Mouse (Mus musculus) E14TG2a.4 (cell line): ENCODE measurements around the gene Hcrtr2.

Experiments used
- H3K27me3 ChIP-seq: 2 replicates; pipeline ENCODE4 v1.6.1; 2014; ENCODE audit warnings: low read length, control low read depth; ENCODE audit not compliant: insufficient read depth
- H3K36me3 ChIP-seq: 2 replicates; pipeline ENCODE4 v1.6.1; 2014; ENCODE audit warnings: low read length, control low read depth; ENCODE audit not compliant: insufficient read depth
- H3K4me1 ChIP-seq: replicated peaks from 2 replicates; pipeline ENCODE4 v1.6.1; 2014; ENCODE audit warnings: low read depth, low read length, control low read depth
- H3K4me3 ChIP-seq: replicated peaks from 2 replicates; pipeline ENCODE4 v1.5.1; 2014; ENCODE audit warnings: mild to moderate bottlenecking, low read length
- H3K9me3 ChIP-seq: 2 replicates; pipeline ENCODE4 v1.6.1; 2014; ENCODE audit warnings: low read length, control low read depth
- CTCF ChIP-seq: conservative IDR thresholded peaks from 2 replicates; pipeline ENCODE4 v1.5.1; 2014; ENCODE audit warnings: low read length
- NANOG ChIP-seq: IDR thresholded peaks from 2 replicates; pipeline ENCODE4 v1.6.1; 2014; ENCODE audit warnings: borderline replicate concordance, low read length, mixed read lengths
- POU5F1 ChIP-seq: IDR thresholded peaks from 2 replicates; pipeline ENCODE4 v1.6.1; 2014; ENCODE audit warnings: low read length, borderline replicate concordance

Hcrtr2 gene

DNA sequence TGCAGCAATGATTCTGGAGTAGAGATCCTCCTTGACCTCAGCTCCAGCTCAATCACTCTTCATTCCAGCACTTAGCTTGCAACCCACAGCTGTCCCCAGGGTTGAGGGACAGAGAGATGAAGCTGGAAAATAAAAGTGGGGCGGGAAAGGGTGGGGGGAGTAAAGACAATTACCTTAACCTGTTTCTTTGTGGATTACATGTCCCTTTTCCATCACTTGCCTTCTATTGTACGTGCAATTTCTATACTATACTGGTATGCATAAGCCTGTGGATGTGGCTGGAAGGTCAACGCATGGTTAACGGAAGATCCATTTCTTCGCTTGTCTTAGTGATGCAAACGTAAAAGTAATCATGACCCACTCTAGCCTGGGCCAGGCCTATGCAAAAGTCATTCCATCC is at the start of gene Hcrtr2:
Gene Hcrtr2, minus strand, starts transcription at position 101 of the 400 bp plus-strand sequence.
- Histone ChIP-seq H3K9me3 (no peaks in the 10 kb centered on the region), H3K36me3 (peaks cover 10% of the 10 kb centered on the region; the same call in 1 of the 2 replicates), H3K4me3 (peak within 1 kb of the TSS; percentile 69), H3K4me1 (peaks cover 23% of the 10 kb centered on the region), H3K27me3 (peaks cover 31% of the 10 kb centered on the region)
- TF ChIP-seq POU5F1 = no peak
- TF ChIP-seq NANOG = no peak
- no peak for TF ChIP-seq CTCF

DNA sequence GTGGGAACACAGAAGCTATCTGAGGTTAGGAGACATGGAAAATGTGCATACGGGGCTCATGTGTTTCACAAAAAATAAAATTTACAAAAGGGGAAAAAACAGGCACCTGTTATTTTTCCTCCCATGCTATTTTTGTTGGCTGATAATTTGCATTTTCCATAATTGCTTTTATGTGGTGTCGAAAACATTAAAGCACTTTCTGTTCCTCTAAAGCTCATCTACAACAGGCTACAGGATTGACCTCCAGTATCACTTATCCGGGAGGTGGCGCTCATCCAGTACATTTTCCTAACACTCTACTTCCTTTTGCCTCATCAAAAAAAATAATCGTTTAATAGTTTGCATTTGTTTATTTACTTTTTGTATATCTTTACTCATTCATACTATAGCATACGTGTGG is 41.2 kb upstream of the Hcrtr2 start:
- Histone ChIP-seq H3K9me3 (no peaks in the 10 kb centered on the region), H3K27me3 (no peaks in the 10 kb centered on the region), H3K36me3 (no peaks in the 10 kb centered on the region), H3K4me3 (no peak overlapping the region), H3K4me1 (peaks cover 36% of the 10 kb centered on the region)
- TF ChIP-seq POU5F1 = no peak
- no peak for TF ChIP-seq CTCF
- no peak for TF ChIP-seq NANOG

DNA sequence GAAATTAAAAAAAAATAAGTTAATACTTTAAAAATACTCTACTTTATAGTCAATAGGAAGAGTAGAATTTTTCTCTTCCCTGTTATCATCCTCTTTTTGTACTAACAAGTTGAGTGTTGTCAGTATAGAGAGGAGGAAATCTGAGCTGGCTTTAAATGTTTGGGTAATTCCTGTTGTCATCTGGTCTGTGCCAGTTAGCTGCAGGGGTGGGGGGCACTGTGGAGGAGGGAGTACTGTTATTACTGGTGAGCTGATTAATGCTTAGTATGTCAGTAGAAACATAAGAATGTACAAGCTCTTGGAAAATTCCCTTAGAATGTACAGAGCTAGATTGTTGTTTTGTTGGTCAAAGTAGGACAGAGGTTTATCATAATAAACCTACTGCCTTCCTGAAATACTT is 36.7 kb upstream of the Hcrtr2 start:
- H3K4me3 ChIP-seq = no peak overlapping the region
- TF ChIP-seq CTCF (no peak), POU5F1 (no peak), NANOG (no peak)
- H3K27me3 ChIP-seq = no peaks in the 10 kb centered on the region
- no peaks in the 10 kb centered on the region for H3K9me3 ChIP-seq
- H3K4me1 ChIP-seq = peaks cover 40% of the 10 kb centered on the region
- H3K36me3 ChIP-seq = no peaks in the 10 kb centered on the region

DNA sequence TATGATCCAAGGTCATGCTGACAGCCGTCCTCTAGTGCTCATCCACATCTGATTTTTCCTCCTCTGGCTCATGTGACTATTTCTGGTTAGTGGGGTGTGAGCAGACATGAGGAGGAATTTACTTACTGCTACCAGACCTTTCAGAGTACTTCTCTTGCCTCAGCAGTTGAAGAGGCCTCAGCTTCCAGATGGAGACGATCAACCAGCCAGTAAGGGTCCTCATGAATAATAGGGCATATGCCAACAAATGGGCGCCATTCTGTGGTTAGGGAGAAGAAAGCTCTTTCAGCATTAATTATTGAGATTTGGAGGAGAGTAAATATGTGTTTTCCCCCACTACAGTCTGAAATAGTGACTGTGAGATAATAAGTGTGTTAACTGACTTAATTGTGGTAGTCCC is 28.7 kb upstream of the Hcrtr2 start:
- H3K9me3 ChIP-seq = no peaks in the 10 kb centered on the region
- no peaks in the 10 kb centered on the region for H3K27me3 ChIP-seq
- no peaks in the 10 kb centered on the region for H3K36me3 ChIP-seq
- H3K4me1 ChIP-seq = no peaks in the 10 kb centered on the region
- no peak overlapping the region for H3K4me3 ChIP-seq
- TF ChIP-seq CTCF = no peak
- no peak for TF ChIP-seq POU5F1
- TF ChIP-seq NANOG = no peak

DNA sequence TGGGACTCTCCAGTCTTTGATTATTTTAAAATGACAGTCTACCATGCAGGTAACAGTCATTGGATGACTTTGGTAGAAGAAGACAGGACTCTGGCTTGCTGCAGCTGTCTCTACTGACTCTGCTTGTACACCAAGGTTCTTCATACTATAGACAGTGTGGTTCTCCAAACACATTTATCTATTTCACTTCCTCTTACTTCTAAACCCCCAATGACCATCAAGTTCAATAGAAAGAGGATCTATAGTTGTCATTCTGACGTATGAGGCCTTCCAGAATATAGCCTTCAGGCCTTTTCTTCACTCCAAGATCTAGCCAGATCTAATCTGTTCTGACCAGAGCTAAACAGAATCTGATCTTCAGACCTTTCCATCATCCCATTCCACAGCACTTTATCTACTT is 23.6 kb upstream of the Hcrtr2 start:
- TF ChIP-seq CTCF (no peak), NANOG (no peak), POU5F1 (no peak)

DNA sequence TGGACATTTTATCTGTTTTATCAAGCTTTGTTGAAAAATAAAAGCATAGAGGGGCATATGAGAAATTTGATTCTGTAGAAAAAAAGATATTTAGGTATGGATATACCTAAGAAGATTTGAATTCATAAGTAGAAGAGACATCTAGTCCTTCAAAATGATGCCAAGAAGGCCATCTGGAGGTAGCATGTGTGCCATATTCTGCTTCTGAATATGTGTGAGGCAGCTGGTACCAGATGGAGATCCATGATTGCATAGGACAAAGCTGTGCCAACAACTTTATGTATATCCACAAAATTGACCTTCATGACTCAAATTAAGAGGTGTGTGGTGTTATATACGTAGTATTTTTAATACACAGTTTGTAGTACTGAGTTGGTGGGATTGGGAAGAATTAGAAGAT is 7.4 kb upstream of the Hcrtr2 start:
- no peak for TF ChIP-seq NANOG
- TF ChIP-seq POU5F1 = no peak
- no peak for TF ChIP-seq CTCF
- no peaks in the 10 kb centered on the region for H3K9me3 ChIP-seq
- H3K4me1 ChIP-seq = no peaks in the 10 kb centered on the region
- H3K27me3 ChIP-seq = no peaks in the 10 kb centered on the region
- H3K36me3 ChIP-seq = no peaks in the 10 kb centered on the region
- no peak overlapping the region for H3K4me3 ChIP-seq

More for the DNA sequence above, 23.6 kb upstream of the Hcrtr2 start:
- H3K9me3 ChIP-seq = no peaks in the 10 kb centered on the region
- no peaks in the 10 kb centered on the region for H3K27me3 ChIP-seq
- no peaks in the 10 kb centered on the region for H3K36me3 ChIP-seq
- H3K4me3 ChIP-seq = no peak overlapping the region
- H3K4me1 ChIP-seq = no peaks in the 10 kb centered on the region

DNA sequence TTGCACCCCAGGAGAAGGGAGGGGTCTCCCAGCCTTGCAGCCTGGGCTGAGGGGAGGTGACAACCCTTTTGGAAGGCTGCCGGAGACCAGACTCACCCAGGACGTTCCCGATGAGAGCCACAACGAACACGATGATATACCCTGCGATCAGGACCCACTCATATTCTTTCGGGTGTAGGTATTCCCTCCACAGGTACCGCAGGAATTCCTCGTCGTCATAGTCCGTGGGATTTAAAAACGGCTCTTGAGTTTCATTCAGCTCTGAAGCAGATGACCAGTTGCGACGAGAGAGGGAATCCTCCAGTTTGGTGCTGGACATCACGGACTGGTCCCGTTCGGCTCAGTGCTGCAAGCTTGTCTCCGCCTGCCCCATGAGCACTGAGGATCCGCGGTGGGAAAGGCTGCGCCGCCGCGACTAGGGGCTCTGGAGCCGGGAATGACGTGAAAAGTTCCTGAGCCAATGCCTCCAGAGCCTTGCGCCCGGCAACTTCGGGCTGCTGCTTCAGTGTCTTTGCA is 412 bp downstream of the Hcrtr2 start:
- Histone ChIP-seq H3K4me3 (peak overlapping the region; percentile 69), H3K27me3 (peaks cover 31% of the 10 kb centered on the region), H3K9me3 (no peaks in the 10 kb centered on the region), H3K36me3 (peaks cover 10% of the 10 kb centered on the region; the same call in 1 of the 2 replicates), H3K4me1 (peaks cover 23% of the 10 kb centered on the region)
- TF ChIP-seq CTCF (no peak), NANOG (no peak), POU5F1 (no peak)

DNA sequence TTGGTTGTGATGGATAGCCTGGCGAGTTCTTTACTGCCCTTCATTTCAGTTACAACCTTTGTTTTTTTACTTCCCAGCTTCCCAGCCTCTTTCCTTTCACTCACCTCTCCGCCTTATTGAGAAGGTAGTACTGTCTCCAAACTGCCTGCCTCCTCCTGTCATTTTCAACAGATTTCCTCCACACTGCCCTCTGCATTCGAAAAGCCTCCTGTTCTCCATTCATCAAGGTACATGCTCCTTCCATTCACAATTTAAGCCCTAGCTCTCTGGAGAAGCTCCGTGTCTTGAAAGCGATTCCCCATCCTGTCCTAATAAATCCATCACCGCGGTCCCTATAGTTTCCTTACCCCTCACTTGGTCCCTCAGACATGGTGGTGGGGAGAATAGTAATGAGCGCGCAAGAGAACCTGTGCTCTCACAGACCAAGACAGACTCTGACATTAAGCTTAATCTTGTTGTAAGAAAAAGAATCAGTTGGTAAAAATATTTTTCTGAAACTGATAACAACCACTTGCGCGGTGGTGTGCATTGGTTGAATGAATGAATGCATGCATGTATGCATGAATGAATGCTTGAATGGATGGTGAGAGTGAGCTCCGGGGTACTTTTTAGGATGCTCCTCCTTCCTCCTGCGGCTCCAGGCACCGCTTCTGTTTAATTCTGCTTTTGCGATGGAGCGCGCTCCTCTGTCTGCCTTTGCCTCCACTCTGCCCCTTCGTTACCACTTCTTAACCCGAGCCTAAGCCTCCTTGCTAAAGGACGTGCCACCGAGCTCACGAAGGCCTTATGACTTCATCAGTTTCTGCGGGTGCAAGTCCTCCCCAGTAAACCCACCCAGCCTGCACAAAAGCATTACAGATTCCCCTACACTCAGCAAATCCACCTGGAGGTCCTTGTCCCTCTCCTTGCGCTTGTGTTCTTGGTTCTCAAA is 1.3 kb downstream of the Hcrtr2 start:
- peaks cover 31% of the 10 kb centered on the region for H3K27me3 ChIP-seq
- TF ChIP-seq NANOG (no peak), POU5F1 (no peak), CTCF (no peak)
- peaks cover 10% of the 10 kb centered on the region; the same call in 1 of the 2 replicates for H3K36me3 ChIP-seq
- no peaks in the 10 kb centered on the region for H3K9me3 ChIP-seq
- peaks cover 23% of the 10 kb centered on the region for H3K4me1 ChIP-seq
- peak overlapping the region; percentile 69 for H3K4me3 ChIP-seq
